Mouse (Mus musculus) CD4-positive naive resting alpha-beta T cell, adult 57 days (primary cell): ENCODE measurements around the gene Sh3tc1. TPM values are rescaled to one million over a fixed set of nuclear protein-coding genes. Genes with fewer than 3 reads are reported as not detected.

Experiments
- total RNA-seq: library from RNA; stranded (reverse); gene quantifications from one replicate; pipeline ENCODE4 v1.2.4, GENCODE M21; 2023

Sh3tc1 gene
- total RNA-seq = 2.7 TPM

GRCm38 (mm10) chr5:35739536-35740278 is at the start of gene Sh3tc1:
Sh3tc1 (minus strand) TSS chr5:35739987.

GRCm38 (mm10) chr5:35757639-35758001 is 17.8 kb upstream of the Sh3tc1 start, which contains the start of gene Ablim2:
Ablim2 (plus strand) TSS chr5:35757880.

DNA sequence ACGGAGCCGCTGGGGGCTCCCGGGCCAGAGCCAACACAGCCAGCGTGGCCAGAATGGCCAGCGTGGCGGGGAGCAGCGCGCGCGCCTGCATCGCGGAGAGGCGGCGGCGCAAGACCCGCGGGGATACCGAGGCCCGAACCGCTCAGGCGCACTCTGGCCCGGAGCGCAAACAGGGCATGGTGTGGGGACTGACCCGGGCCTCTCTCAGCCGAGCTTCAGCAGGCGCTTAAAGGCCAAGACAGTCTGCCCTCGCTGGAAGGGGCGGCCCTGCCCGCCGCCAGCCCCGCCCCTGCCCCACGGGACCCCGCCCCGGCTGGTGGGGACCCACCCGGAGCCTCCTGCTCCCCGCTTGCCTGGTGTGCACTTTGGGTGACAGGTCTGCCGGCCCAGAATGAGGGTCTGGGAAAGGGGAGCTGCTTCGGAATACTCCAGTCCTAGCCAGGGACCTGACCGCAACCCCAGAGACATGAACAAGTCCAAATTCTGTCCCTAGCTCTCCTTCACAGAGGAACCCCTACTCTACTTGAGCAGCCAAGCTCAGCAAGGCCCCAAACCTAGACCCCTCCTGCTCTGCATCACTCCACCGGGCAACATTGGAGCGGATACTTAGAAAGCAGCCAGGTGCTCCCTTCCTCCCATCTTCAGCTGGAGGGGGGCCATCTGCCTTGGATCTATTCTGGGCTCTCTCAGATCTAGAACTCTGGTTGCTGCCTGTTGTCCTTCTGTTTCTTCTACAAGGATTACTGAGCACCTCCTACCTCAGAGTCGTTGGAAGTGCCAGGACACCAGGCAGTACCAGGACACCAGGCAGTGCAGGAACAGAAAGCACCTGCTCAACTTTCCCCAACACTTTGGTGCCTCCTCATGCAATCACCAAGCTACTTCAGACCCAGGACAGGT is 60.3 kb downstream of the Sh3tc1 start, which contains the start of gene Htra3:
TSS of gene Htra3 (minus strand) at position 527 of the 900 bp plus-strand sequence.

Other genes starting within 250 kb of the Sh3tc1 start
- gene Cpz, start 214.3 kb downstream of the Sh3tc1 start, total RNA-seq = not detected
- 9.4 TPM for gene Trmt44, start 164.9 kb downstream of the Sh3tc1 start, total RNA-seq
- 42.3 TPM for gene Acox3, start 156.9 kb downstream of the Sh3tc1 start, total RNA-seq
- not detected for gene Htra3, start 60.2 kb downstream of the Sh3tc1 start, total RNA-seq
- gene Ablim2, start 17.9 kb upstream of the Sh3tc1 start, total RNA-seq = 5.0 TPM
- 17.3 TPM for gene Afap1, start 153.3 kb upstream of the Sh3tc1 start, total RNA-seq